Mouse (Mus musculus): Measurements from ENCODE around the gene Gm14418. TPM values are rescaled to one million over a fixed set of nuclear protein-coding genes. Genes with fewer than 3 reads are reported as not detected.
"Not testable (repeated sequence)": the region's sequence is repeated elsewhere in the genome, so short reads cannot be mapped to it uniquely, and the experiment has no call there.

Gene Gm14418
- polyA plus RNA-seq (2014; fragmentation: Nextera tagmentation; extraction: Ambion mirVana) = 9.8 and 10.2 TPM in 2 replicates

DNA sequence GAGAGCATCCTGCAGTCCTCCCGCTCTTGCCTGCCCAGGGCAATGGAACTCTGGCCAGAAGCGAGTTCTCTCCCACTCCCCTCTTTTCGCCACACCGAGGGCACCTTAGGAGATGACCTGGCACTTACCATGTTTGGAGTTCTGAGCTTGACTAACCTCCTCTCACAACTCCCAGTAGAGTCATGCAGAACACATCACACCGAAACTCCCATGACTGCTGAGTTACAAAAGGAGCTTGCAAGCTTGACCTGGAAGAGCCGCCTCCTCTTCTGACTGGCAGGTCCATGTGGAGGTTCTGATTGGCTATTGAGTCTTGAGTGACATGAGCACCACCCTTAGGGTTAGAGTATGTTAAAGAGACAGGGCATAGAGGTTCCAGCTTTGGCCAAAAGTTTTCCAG is at the start of gene Gm14418:
Gene Gm14418, minus strand, starts transcription at position 225 of the 400 bp plus-strand sequence.
- not testable (repeated sequence) for H3K4me2 ChIP-seq (replicated peaks); H3K9me3 ChIP-seq (ENCODE audit: control insufficient read depth, low read length); H3K36me3 ChIP-seq (replicated peaks; ENCODE audit: control insufficient read depth, insufficient read depth); H3K27me3 ChIP-seq (ENCODE audit: control insufficient read depth, insufficient read depth, low read length); H3K4me3 ChIP-seq (replicated peaks; ENCODE audit: low read length); H3K4me1 ChIP-seq (replicated peaks; ENCODE audit: control insufficient read depth, insufficient read depth, low read length); H3K9ac ChIP-seq; H3K27ac ChIP-seq; ATAC-seq (ENCODE audit: low FRiP score); DNase-seq (ENCODE audit: low spot score)
- 38% methylated on average over 6 of the region's 6 CpGs for WGBS

Other genes with a start within 250 kb of the Gm14418 start
- gene Gm14410, start 191.9 kb downstream of the Gm14418 start, polyA plus RNA-seq (2014; fragmentation: Nextera tagmentation; extraction: Ambion mirVana) = 35.3 and 45.5 TPM in 2 replicates
- gene Gm14409, start 131.3 kb downstream of the Gm14418 start, polyA plus RNA-seq (2014; fragmentation: Nextera tagmentation; extraction: Ambion mirVana) = not detected in 2 replicates
- 0.44 and 0.82 TPM in 2 replicates for gene Gm14412, start 74.0 kb downstream of the Gm14418 start, polyA plus RNA-seq (2014; fragmentation: Nextera tagmentation; extraction: Ambion mirVana)
- 7.4 and 8.6 TPM in 2 replicates for gene Zfp970, start 66.4 kb upstream of the Gm14418 start, polyA plus RNA-seq (2014; fragmentation: Nextera tagmentation; extraction: Ambion mirVana)
- 3.8 and 4.3 TPM in 2 replicates for gene Gm14403, start 99.9 kb upstream of the Gm14418 start, polyA plus RNA-seq (2014; fragmentation: Nextera tagmentation; extraction: Ambion mirVana)
- not detected in 2 replicates for gene Gm14406, start 179.9 kb upstream of the Gm14418 start, polyA plus RNA-seq (2014; fragmentation: Nextera tagmentation; extraction: Ambion mirVana)